Mouse (Mus musculus) R1 (cell line): ENCODE measurements around the gene Lif.
A peak's percentile ranks its signal among the peaks of the same experiment; 100 is the strongest.

Experiments used
- DNase-seq: peaks from one replicate; pipeline ENCODE4 v3.0.0-alpha.2; 2018; ENCODE audit warnings: low read depth, low spot score

The Lif gene

GRCm38 (mm10) chr11:4229841-4230240 lies 27.5 kb upstream of the Lif start:
- no peak for DNase-seq

DNA sequence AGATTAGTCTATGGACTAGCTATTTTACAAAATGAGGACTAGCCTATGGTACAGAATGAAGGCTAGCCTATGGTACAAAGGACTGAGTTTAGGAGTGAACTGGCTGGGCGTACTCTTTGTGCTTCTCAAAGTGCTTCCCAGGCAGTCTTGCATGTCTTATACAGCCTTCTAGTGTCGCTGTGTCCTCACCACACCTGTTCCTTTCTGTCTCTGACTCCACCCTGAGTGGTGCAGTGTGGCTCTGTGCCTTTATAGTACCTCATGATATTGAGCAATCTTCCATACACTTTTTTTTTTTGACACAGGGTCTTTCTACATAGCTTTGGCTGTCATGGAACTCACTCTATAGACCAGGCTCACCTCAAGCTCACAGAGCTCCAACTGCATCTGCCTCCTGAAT lies 25.9 kb upstream of the Lif start:
- no peak for DNase-seq

GRCm38 (mm10) chr11:4232644-4233043 lies 24.7 kb upstream of the Lif start:
- DNase-seq, result no peak

GRCm38 (mm10) chr11:4235052-4235655 lies 22.2 kb upstream of the Lif start:
- no peak for DNase-seq

GRCm38 (mm10) chr11:4235665-4236545 lies 21.5 kb upstream of the Lif start, which contains the start of gene Osm:
Osm (plus strand) TSS chr11:4236420.
- DNase-seq, result peak; percentile 59

DNA sequence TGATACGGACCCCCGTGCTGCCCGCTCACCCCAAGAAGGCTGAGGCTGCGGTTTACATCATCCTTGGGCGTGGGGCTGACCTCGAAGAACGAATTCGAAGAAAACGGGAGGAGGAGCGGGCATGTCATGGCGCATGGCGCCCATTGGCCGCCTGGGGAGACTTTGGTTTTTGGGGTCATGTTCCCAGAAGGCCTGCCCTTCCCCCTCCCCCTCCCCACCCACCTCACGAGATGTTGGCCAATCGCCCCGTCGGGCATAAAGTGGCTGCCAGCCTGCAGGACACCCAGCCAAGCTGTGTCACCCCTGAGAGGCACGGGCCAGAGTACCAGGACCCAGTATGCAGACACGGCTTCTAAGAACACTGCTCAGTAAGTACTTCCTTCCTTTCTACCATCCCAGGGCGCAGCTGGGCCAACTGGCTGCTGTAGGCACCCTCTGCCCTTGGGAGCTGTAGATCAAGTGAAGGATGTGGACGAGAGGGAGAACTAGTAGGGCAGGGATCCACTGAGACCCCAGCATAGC lies 20.8 kb upstream of the Lif start:
- no peak for DNase-seq

DNA sequence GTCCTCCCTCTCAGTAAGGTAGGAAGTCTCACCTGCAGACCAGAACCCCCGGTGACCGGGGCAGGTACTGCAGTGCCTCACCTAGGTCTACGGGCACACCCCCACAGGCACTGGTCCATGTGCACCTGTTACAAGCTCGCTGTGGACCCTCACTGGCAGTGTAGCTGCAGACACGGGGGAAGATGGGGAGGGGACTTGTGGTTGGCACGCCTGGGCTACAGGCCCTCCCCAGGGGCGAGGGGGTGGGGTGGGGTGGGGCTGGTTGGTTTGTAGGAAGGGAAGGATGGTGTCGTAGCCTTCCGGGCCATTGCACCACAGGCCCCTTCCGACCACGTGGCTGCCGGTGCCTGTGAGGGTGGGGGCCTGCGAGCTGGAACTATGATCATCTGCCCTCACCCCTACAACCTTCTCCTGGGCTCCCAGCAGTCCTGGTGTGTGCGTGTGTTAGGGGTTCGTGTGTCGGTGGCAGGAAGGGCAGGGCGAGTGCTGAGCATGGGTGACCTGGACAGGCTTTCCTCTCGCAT lies 19.9 kb upstream of the Lif start:
- no peak for DNase-seq

DNA sequence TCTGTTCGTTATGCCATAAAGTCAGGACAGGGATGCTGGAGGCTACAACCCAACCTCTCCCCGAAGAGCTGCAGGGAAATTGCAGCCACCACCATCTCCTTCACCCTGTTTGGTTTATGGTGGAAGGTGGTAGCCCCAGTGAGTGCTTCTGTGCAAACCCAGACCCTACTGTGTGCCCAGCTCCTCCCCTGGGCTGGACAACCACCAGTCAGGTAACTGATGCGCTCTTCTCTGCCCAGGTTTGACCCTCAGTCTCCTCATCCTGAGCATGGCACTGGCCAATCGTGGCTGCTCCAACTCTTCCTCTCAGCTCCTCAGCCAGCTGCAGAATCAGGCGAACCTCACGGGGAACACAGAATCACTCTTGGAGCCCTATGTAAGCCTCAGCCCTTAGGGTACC lies 19.2 kb upstream of the Lif start:
- DNase-seq, result no peak

DNA sequence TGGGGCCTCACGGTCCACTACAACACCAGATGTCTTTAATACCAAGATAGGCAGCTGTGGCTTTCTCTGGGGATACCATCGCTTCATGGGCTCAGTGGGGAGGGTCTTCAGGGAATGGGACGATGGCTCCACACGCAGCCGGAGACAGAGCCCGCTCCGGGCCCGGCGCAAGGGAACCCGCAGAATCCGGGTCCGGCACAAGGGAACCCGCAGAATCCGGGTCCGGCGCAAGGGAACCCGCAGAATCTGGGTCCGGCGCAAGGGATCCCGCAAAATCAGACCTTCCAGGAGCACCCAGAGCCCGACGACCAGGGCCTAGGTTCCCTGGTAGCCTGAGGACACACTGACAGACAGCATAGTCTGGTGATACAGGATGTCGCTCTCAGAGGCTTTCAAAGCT lies 17.7 kb upstream of the Lif start:
- no peak for DNase-seq

DNA sequence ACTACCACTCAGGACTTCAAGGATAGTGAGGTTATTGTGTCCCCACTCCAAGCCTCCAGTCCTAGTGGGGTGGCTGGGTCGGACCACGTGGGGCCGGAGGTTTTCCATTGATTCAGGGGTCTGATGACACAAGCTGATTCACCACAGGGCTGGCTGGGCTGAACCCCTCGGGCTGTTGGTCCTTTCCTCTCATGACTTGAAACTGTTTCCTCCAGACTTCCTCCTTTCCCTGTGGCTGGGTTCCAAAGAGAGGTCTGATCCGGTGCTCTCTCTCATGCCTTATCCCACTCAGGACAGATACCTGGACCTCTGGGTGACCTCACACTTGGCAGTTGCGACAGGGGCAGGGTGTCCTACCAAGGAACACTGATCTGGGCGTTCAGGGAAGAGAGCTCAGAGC lies 17.2 kb upstream of the Lif start:
- DNase-seq, result no peak

- DNase-seq, result no peak
Measured at GRCm38 (mm10) chr11:4241180-4241579, 16.2 kb upstream of the Lif start.

- peak; percentile 93 for DNase-seq
Measured at GRCm38 (mm10) chr11:4246126-4246525, 11.2 kb upstream of the Lif start.

DNA sequence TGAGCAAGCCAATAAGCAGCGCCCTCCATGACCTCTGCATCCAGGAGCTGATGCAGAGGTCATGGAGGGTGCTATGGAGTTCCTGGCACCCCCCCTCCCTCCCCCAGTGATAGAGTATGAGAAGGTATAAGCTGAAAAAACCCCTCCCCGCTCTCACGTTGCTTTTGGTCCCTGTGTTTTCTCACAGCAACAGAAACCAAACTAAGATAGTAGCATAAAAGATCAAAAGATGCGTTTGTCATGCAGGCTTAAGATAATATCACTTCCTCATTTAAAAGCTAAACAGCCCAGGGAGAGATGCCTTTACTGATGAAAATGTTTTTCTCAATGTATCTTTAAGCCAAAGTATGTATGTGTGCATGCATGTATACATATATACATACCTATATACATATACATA lies 10.7 kb upstream of the Lif start:
- DNase-seq, result no peak

- peak; percentile 91 for DNase-seq
Measured at GRCm38 (mm10) chr11:4247201-4247959, 10.0 kb upstream of the Lif start.

DNA sequence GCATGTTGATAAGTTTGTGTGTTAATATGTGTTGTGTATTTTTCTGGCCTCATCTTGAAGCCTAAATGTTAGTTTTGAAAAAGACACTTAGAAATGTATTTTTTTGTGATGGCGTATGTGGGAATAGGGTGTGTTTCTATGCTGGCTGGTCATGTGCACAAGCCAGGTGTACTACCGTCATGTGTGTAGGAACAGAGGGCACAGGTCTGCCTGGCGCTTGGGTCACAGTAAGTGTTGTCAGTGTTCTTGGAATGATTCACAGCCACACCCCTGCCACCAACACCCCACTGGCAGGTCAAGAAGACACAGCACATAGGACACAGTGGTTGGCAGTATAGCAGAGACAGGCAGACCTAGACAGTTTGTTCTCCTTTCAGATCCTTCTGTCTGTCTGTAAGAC lies 8.2 kb upstream of the Lif start:
- DNase-seq, result no peak

DNA sequence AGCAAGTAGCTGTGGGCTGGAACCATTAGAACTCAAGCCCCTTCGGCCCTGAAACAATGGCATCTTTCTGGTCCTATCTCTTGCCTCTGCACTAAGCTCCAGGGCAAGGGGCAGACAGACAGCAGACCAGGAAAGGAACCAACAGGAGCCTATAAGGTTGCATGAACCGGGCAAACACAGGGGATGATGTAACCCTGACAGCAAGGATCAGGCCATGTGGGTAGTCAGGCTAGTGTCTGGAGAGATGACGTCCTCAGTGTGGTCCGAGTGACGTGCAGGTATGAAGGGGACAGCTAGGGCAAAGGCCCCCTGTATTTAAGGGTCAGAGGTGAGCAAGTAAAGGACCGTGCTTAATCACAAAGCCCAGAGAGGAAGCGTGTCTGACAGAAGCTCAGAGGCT lies 7.1 kb upstream of the Lif start:
- DNase-seq, result no peak

GRCm38 (mm10) chr11:4251376-4251775 lies 6.0 kb upstream of the Lif start:
- DNase-seq, result no peak

DNA sequence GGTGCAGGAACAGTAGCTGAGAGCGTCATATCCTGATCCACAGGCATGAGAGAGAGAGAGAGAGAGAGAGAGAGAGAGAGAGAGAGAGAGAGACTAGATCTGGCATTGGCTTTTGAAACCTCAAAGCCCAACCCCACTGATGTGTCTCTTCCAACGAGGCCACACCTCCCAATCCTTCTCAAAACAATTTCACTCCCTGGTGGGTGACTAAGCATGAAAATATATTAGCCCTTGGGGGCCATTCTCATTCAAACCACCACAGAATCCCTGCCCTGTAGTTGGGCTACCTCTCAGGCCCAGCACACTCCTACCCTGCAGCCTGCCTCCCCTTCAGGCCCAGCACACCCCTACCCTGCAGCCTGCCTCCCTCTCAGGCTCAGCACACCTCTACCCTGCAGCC lies 4.5 kb upstream of the Lif start:
- peak; percentile 95 for DNase-seq

GRCm38 (mm10) chr11:4257756-4258155 lies 399 bp downstream of the Lif start:
- no peak for DNase-seq

GRCm38 (mm10) chr11:4258657-4259082 lies 1.3 kb downstream of the Lif start:
- DNase-seq, result peak; percentile 78

- DNase-seq, result no peak
Measured at GRCm38 (mm10) chr11:4260463-4261187, 3.3 kb downstream of the Lif start.
